Mouse (Mus musculus): ENCODE measurements at regions not wholly inside any gene's neighbourhood (a gene's known extent, or its start where the extent isn't known, plus 50 kb on each side); places are given as distances from the start of the nearest gene placed in this dataset.

DNA sequence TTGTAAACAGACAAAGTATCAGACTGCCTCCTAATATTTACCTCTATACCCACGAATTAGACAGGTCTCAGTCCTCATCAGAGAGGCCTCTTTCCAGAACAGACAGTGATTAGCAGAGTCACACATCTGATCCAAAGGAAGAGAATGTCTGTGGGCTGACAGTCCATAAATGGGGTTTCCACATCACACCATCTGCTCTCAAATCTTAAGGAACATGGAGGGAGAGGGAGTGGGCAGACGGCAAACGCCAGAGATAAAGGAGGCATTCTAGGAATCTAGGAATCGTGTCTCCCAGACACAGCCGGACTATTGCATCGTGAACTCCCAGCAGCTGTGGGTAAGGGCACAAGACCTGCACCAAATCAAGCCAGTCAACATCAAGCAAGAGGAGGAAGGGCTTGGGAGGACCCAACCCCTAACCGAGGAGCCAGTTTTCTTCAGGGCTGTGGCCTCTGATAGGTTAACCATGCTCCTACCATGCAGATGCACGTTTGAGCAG, 219.8 kb downstream of the Setd4 start:
- H3K9ac ChIP-seq (ENCODE audit: low read depth, low read length): no peak overlapping the region
- WGBS (ENCODE audit: insufficient replicate concordance): 46% methylated on average over 8 of the region's 8 CpGs
- H3K36me3 ChIP-seq (ENCODE audit: control insufficient read depth, insufficient read depth): no peaks in the 10 kb centered on the region
- no peak for ATAC-seq (ENCODE audit: low read depth)
- H3K27ac ChIP-seq (ENCODE audit: low read length): no peak overlapping the region
- H3K4me1 ChIP-seq (ENCODE audit: control insufficient read depth, low read depth, low read length): no peaks in the 10 kb centered on the region
- H3K4me3 ChIP-seq (ENCODE audit: low read depth, low read length): no peak overlapping the region
- no peaks in the 10 kb centered on the region for H3K9me3 ChIP-seq (replicated peaks; ENCODE audit: control insufficient read depth, low read length)
- H3K4me2 ChIP-seq (ENCODE audit: low read depth, low read length): no peak overlapping the region
- no peaks in the 10 kb centered on the region for H3K27me3 ChIP-seq (ENCODE audit: control insufficient read depth, insufficient read depth, low read depth, low read length)

DNA sequence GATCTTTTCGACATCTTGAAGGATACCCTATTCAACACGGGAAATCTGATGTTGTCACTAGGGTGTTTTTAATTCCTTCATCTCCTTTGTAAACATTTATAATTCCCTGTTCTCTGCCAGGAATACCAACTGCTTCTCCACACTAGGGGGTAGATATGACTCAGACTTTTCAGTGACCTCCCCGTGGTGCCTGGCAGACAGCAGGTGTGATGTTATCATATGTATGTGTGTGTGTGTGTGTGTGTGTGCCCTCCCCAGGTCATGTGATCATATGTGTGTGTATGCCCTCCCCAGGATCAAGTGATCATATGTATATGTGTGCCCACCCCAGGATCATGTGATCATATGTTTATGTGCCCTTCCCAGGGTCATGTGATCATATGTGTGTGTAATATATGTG, 220.9 kb downstream of the Setd4 start:
- WGBS (ENCODE audit: insufficient replicate concordance): 59% methylated on average over 3 of the region's 3 CpGs
- no peaks in the 10 kb centered on the region for H3K9me3 ChIP-seq (replicated peaks; ENCODE audit: control insufficient read depth, low read length)
- no peak overlapping the region for H3K27ac ChIP-seq (ENCODE audit: low read length)
- H3K4me3 ChIP-seq (ENCODE audit: low read depth, low read length): no peak overlapping the region
- H3K36me3 ChIP-seq (ENCODE audit: control insufficient read depth, insufficient read depth): no peaks in the 10 kb centered on the region
- no peaks in the 10 kb centered on the region for H3K4me1 ChIP-seq (ENCODE audit: control insufficient read depth, low read depth, low read length)
- H3K27me3 ChIP-seq (ENCODE audit: control insufficient read depth, insufficient read depth, low read depth, low read length): no peaks in the 10 kb centered on the region
- H3K4me2 ChIP-seq (ENCODE audit: low read depth, low read length): no peak overlapping the region
- H3K9ac ChIP-seq (ENCODE audit: low read depth, low read length): no peak overlapping the region
- ATAC-seq (ENCODE audit: low read depth): no peak

DNA sequence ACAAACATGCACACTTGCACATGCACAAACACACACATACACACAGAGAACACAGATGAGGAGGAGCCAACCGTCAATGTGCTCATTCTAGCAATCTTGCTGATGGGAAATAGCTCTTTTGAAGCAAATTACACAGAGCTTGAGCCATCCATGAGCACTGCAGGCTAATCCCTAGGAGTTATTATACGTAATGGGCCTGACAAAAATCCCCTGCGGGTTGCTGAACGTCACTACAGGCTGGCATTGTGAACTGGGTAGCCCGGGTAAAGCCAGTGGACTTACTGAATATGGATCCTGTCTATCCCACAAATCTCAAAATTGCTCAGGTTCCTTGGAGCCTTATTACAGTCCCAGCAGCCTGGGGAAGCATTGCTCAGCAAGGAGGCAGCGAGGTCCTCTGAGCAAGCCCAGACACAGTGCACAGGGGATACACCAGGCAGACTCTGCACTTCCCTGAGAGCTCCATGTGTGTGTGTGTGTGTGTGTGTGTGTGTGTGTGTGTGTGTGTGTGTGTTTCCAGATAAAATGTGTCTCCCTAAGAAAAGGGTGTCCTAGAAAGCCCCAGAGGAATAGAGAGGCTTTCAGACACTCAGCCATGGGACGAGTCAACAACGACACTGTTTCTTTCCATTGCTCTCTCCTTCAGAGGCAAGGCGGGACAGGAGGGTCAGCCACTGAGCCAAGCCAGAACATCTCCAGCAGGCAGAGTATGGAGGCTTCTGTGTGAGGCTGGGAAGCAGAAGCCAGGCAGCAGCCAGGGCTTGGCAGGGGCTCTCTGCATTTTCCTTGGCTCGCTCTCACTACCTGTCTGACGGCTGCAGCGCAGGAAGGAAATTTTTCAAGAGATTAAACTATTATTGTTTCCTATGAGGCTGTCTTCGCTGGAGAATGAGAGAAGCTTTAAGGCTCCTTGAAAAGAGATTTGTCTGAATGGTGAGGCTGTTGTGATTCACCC, 222.9 kb downstream of the Setd4 start:
- Histone ChIP-seq H3K4me3 (ENCODE audit: low read depth, low read length) (no peak overlapping the region), H3K9me3 (replicated peaks; ENCODE audit: control insufficient read depth, low read length) (no peaks in the 10 kb centered on the region), H3K27me3 (ENCODE audit: control insufficient read depth, insufficient read depth, low read depth, low read length) (no peaks in the 10 kb centered on the region), H3K36me3 (ENCODE audit: control insufficient read depth, insufficient read depth) (no peaks in the 10 kb centered on the region), H3K27ac (ENCODE audit: low read length) (no peak overlapping the region), H3K9ac (ENCODE audit: low read depth, low read length) (no peak overlapping the region), H3K4me2 (ENCODE audit: low read depth, low read length) (no peak overlapping the region), H3K4me1 (ENCODE audit: control insufficient read depth, low read depth, low read length) (no peaks in the 10 kb centered on the region)
- no peak for ATAC-seq (ENCODE audit: low read depth)
- WGBS (ENCODE audit: insufficient replicate concordance): 60% methylated on average over 13 of the region's 13 CpGs

DNA sequence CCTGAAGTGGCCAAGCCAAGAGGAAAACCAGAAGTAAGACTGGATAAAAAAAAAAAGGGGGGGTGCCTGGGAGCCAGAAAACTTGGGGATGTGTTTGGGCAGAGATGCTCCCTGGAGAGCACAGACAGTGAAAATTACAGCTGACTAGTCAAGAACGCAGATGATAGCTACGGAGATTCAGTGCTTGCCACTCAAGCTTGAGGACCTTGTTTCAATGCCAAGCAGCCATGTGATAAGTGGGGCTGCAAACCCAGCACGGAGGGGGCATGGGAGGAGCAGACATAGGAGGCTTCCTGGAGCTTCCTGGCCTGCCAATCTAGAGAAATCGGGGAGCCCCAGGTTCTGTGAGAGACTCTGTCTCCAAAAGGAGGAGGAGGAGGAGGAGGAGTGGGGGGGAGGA, 223.7 kb downstream of the Setd4 start:
- WGBS (ENCODE audit: insufficient replicate concordance): 50% methylated on average over 4 of the region's 4 CpGs
- Histone ChIP-seq H3K9me3 (replicated peaks; ENCODE audit: control insufficient read depth, low read length) (no peaks in the 10 kb centered on the region), H3K36me3 (ENCODE audit: control insufficient read depth, insufficient read depth) (no peaks in the 10 kb centered on the region), H3K4me3 (ENCODE audit: low read depth, low read length) (no peak overlapping the region), H3K27ac (ENCODE audit: low read length) (no peak overlapping the region), H3K4me2 (ENCODE audit: low read depth, low read length) (no peak overlapping the region), H3K4me1 (ENCODE audit: control insufficient read depth, low read depth, low read length) (no peaks in the 10 kb centered on the region), H3K27me3 (ENCODE audit: control insufficient read depth, insufficient read depth, low read depth, low read length) (no peaks in the 10 kb centered on the region), H3K9ac (ENCODE audit: low read depth, low read length) (no peak overlapping the region)
- ATAC-seq (ENCODE audit: low read depth): no peak

DNA sequence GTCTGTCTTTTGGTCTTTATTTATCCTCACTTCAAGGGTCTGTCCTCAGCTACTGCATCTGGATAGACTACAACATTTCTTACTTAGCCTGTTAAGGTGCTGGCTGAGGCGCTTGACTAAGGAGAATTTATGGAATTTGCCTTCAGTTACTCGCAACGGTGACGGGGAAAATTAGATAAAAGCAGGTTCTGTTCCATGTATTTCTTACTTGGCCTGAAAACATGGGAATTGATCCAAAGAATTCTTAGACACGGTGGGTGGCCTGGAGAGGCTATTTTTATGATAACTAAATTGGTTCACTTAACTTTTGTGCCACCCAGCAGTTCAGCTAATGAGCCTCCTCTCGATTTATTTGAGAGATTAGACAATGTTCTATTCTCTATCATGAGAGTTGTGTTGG, 224.3 kb downstream of the Setd4 start:
- no peak for ATAC-seq (ENCODE audit: low read depth)
- H3K4me3 ChIP-seq (ENCODE audit: low read depth, low read length): no peak overlapping the region
- 69% methylated on average over 6 of the region's 6 CpGs for WGBS (ENCODE audit: insufficient replicate concordance)
- no peaks in the 10 kb centered on the region for H3K4me1 ChIP-seq (ENCODE audit: control insufficient read depth, low read depth, low read length)
- H3K4me2 ChIP-seq (ENCODE audit: low read depth, low read length): no peak overlapping the region
- no peaks in the 10 kb centered on the region for H3K27me3 ChIP-seq (ENCODE audit: control insufficient read depth, insufficient read depth, low read depth, low read length)
- no peak overlapping the region for H3K9ac ChIP-seq (ENCODE audit: low read depth, low read length)
- no peaks in the 10 kb centered on the region for H3K9me3 ChIP-seq (replicated peaks; ENCODE audit: control insufficient read depth, low read length)
- H3K36me3 ChIP-seq (ENCODE audit: control insufficient read depth, insufficient read depth): no peaks in the 10 kb centered on the region
- no peak overlapping the region for H3K27ac ChIP-seq (ENCODE audit: low read length)

DNA sequence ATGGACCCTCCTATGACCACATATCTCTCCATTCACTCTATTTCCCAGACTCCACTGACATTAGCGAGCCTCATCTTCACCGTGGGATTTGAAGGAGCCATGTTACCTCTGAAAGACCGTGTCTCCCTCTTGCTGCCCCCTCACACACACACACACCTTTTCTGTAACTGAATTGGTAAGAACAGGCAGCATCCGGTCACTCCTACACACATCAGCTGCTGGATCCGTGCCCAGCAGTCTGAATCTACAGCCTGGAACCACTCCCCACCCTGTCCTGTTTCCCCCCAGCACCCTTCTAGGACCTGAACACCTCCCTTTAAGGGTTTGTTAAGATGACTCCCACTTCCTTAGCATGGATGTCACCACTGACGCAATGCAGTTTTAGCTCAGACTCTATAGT, 229.2 kb downstream of the Setd4 start:
- no peak for ATAC-seq (ENCODE audit: low read depth)

DNA sequence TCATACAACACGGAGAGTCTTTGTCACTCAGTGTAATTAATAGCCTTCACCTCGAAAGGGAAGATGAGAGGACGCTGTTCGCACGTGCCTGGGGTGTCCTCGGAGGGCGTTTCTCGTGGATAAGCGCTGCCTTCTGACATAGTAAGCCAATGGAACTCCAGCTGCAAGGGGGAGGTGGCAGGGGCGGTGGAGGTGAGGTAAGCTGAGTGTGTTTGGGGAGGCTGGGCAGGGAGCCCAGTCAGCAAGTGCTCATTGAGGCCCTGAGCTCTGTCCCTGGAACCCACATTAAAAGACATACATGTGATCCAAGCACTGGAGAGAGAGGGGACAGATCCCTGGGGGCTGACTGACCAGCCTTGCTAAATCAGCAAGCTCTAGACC, 234.1 kb downstream of the Setd4 start:
- no peak overlapping the region for H3K27ac ChIP-seq (ENCODE audit: low read length)
- no peaks in the 10 kb centered on the region for H3K9me3 ChIP-seq (replicated peaks; ENCODE audit: control insufficient read depth, low read length)
- 64% methylated on average over 10 of the region's 10 CpGs for WGBS (ENCODE audit: insufficient replicate concordance)
- H3K9ac ChIP-seq (ENCODE audit: low read depth, low read length): no peak overlapping the region
- no peak overlapping the region for H3K4me3 ChIP-seq (ENCODE audit: low read depth, low read length)
- no peak overlapping the region for H3K4me2 ChIP-seq (ENCODE audit: low read depth, low read length)
- no peak for ATAC-seq (ENCODE audit: low read depth)
- H3K27me3 ChIP-seq (ENCODE audit: control insufficient read depth, insufficient read depth, low read depth, low read length): no peaks in the 10 kb centered on the region
- H3K4me1 ChIP-seq (ENCODE audit: control insufficient read depth, low read depth, low read length): no peaks in the 10 kb centered on the region; the same call in 1 of the 2 replicates
- H3K36me3 ChIP-seq (ENCODE audit: control insufficient read depth, insufficient read depth): no peaks in the 10 kb centered on the region

More for the DNA sequence above, 229.2 kb downstream of the Setd4 start:
- no peak overlapping the region for H3K9ac ChIP-seq (ENCODE audit: low read depth, low read length)
- H3K4me3 ChIP-seq (ENCODE audit: low read depth, low read length): no peak overlapping the region
- no peaks in the 10 kb centered on the region for H3K9me3 ChIP-seq (replicated peaks; ENCODE audit: control insufficient read depth, low read length)
- no peak overlapping the region for H3K27ac ChIP-seq (ENCODE audit: low read length)
- no peaks in the 10 kb centered on the region for H3K27me3 ChIP-seq (ENCODE audit: control insufficient read depth, insufficient read depth, low read depth, low read length)
- H3K36me3 ChIP-seq (ENCODE audit: control insufficient read depth, insufficient read depth): no peaks in the 10 kb centered on the region
- H3K4me2 ChIP-seq (ENCODE audit: low read depth, low read length): no peak overlapping the region
- no peaks in the 10 kb centered on the region for H3K4me1 ChIP-seq (ENCODE audit: control insufficient read depth, low read depth, low read length)
- WGBS (ENCODE audit: insufficient replicate concordance): 60% methylated on average over 6 of the region's 6 CpGs

DNA sequence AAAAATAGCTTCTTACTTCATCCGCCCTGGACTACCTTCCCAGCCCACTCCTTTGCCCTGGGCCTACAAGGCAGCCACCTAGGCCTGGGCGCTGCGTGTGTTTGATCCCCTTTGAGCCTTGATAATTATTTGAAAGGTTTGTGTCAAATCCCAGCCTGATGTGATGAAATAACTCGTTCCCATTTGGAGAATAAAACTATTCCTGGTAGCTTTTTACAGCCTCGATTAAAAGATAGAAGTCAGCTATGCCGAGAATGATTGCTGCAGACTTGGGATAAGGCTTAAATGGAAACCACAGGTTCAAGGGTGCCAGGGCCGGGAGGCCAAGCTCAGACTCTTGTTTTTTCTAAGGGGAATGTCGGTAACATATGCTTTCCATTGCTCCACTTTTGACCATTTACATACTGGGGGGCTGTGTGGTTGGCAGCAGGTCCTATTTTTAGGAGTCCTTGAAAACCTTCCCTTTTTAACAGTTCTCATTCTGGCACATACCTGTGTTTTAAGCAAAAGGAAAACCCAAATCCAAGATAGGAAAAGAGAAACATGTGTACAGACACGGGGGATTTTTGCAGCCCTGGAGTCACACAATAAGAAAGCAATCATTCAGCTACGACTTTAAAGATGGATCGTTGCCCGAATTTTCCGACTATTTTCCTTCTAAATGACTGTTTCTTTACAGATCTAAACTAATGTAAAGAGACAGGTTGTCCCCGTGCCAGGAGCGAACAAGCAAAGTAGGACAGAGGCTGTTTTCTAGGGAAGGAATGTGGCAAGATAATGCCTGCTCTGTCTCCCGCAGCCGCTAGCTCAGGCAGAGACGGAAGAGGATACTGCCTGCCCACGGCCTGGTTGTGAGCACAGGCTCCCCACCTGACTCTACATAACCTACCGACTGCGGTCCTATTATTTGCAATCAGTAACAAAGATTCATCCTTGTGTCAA, 234.8 kb downstream of the Setd4 start:
- WGBS (ENCODE audit: insufficient replicate concordance): 63% methylated on average over 21 of the region's 21 CpGs
- no peak overlapping the region for H3K9ac ChIP-seq (ENCODE audit: low read depth, low read length)
- H3K27me3 ChIP-seq (ENCODE audit: control insufficient read depth, insufficient read depth, low read depth, low read length): no peaks in the 10 kb centered on the region
- H3K4me2 ChIP-seq (ENCODE audit: low read depth, low read length): no peak overlapping the region
- no peaks in the 10 kb centered on the region for H3K36me3 ChIP-seq (ENCODE audit: control insufficient read depth, insufficient read depth)
- no peak overlapping the region for H3K27ac ChIP-seq (ENCODE audit: low read length)
- no peaks in the 10 kb centered on the region; the same call in 1 of the 2 replicates for H3K4me1 ChIP-seq (ENCODE audit: control insufficient read depth, low read depth, low read length)
- no peaks in the 10 kb centered on the region for H3K9me3 ChIP-seq (replicated peaks; ENCODE audit: control insufficient read depth, low read length)
- no peak for ATAC-seq (ENCODE audit: low read depth)
- H3K4me3 ChIP-seq (ENCODE audit: low read depth, low read length): no peak overlapping the region
